Mouse (Mus musculus): ENCODE data around the gene Gm8439. TPM values are rescaled to one million over a fixed set of nuclear protein-coding genes. Genes with fewer than 3 reads are reported as not detected.

The Gm8439 gene
- not detected in 2 replicates for polyA plus RNA-seq (2012; ENCODE audit: insufficient read depth, insufficient read length, low replicate concordance, missing spikeins)

GRCm38 (mm10) chr4:120588445-120588844 lies at the start of gene Gm8439:
TSS of gene Gm8439 (plus strand) at chr4:120588745.
- TF ChIP-seq POLR2A (IDR thresholded peaks at IDR 0.05; ENCODE audit: insufficient read depth, low read depth, low read length) (no peak), CTCF (IDR thresholded peaks at IDR 0.05; ENCODE audit: insufficient read depth, low read depth, low read length) (no peak)
- WGBS: 60% methylated on average over 4 of the region's 4 CpGs
- no peak within 1 kb of the TSS for H3K4me3 ChIP-seq (ENCODE audit: insufficient read depth, low read depth, low read length)

GRCm38 (mm10) chr4:120544896-120545295 lies 43.6 kb upstream of the Gm8439 start:
- WGBS: 78% methylated on average over 1 of the region's 1 CpGs
- TF ChIP-seq POLR2A (IDR thresholded peaks at IDR 0.05; ENCODE audit: insufficient read depth, low read depth, low read length): no peak
- no peak for TF ChIP-seq CTCF (IDR thresholded peaks at IDR 0.05; ENCODE audit: insufficient read depth, low read depth, low read length)
- Histone ChIP-seq H3K4me3 (ENCODE audit: insufficient read depth, low read depth, low read length) (no peak overlapping the region), H3K27ac (ENCODE audit: insufficient read depth, low read depth, low read length) (no peak overlapping the region), H3K4me1 (ENCODE audit: control insufficient read depth, insufficient read depth, low read length) (no peaks in the 10 kb centered on the region)

More at GRCm38 (mm10) chr4:120588445-120588844, at the start of gene Gm8439:
- Histone ChIP-seq H3K27ac (ENCODE audit: insufficient read depth, low read depth, low read length) (no peak within 1 kb of the TSS), H3K4me1 (ENCODE audit: control insufficient read depth, insufficient read depth, low read length) (no peaks in the 10 kb centered on the region)

GRCm38 (mm10) chr4:120556592-120556991 lies 32.0 kb upstream of the Gm8439 start:
- TF ChIP-seq POLR2A (IDR thresholded peaks at IDR 0.05; ENCODE audit: insufficient read depth, low read depth, low read length) (no peak), CTCF (IDR thresholded peaks at IDR 0.05; ENCODE audit: insufficient read depth, low read depth, low read length) (no peak)
- Histone ChIP-seq H3K4me3 (ENCODE audit: insufficient read depth, low read depth, low read length) (no peak overlapping the region), H3K4me1 (ENCODE audit: control insufficient read depth, insufficient read depth, low read length) (no peaks in the 10 kb centered on the region), H3K27ac (ENCODE audit: insufficient read depth, low read depth, low read length) (no peak overlapping the region)
- 95% methylated on average over 6 of the region's 6 CpGs for WGBS

GRCm38 (mm10) chr4:120565726-120566125 lies 22.8 kb upstream of the Gm8439 start:
- Histone ChIP-seq H3K4me1 (ENCODE audit: control insufficient read depth, insufficient read depth, low read length) (no peaks in the 10 kb centered on the region), H3K4me3 (ENCODE audit: insufficient read depth, low read depth, low read length) (no peak overlapping the region), H3K27ac (ENCODE audit: insufficient read depth, low read depth, low read length) (no peak overlapping the region)
- 70% methylated on average over 2 of the region's 2 CpGs for WGBS
- TF ChIP-seq POLR2A (IDR thresholded peaks at IDR 0.05; ENCODE audit: insufficient read depth, low read depth, low read length) (no peak), CTCF (IDR thresholded peaks at IDR 0.05; ENCODE audit: insufficient read depth, low read depth, low read length) (no peak)

- H3K27ac ChIP-seq (ENCODE audit: insufficient read depth, low read depth, low read length): no peak overlapping the region
- no peaks in the 10 kb centered on the region for H3K4me1 ChIP-seq (ENCODE audit: control insufficient read depth, insufficient read depth, low read length)
- WGBS: 29% methylated on average over 5 of the region's 5 CpGs
- TF ChIP-seq POLR2A (IDR thresholded peaks at IDR 0.05; ENCODE audit: insufficient read depth, low read depth, low read length) (no peak), CTCF (IDR thresholded peaks at IDR 0.05; ENCODE audit: insufficient read depth, low read depth, low read length) (no peak)
- H3K4me3 ChIP-seq (ENCODE audit: insufficient read depth, low read depth, low read length): no peak overlapping the region
Measured at GRCm38 (mm10) chr4:120568005-120568404, 20.5 kb upstream of the Gm8439 start.

GRCm38 (mm10) chr4:120569025-120569424 lies 19.5 kb upstream of the Gm8439 start:
- no peak for TF ChIP-seq CTCF (IDR thresholded peaks at IDR 0.05; ENCODE audit: insufficient read depth, low read depth, low read length)
- no peak for TF ChIP-seq POLR2A (IDR thresholded peaks at IDR 0.05; ENCODE audit: insufficient read depth, low read depth, low read length)
- WGBS: 9% methylated on average over 4 of the region's 4 CpGs
- H3K4me3 ChIP-seq (ENCODE audit: insufficient read depth, low read depth, low read length): peak overlapping the region; percentile 86; the same call in 1 of the 2 replicates
- no peaks in the 10 kb centered on the region for H3K4me1 ChIP-seq (ENCODE audit: control insufficient read depth, insufficient read depth, low read length)
- H3K27ac ChIP-seq (ENCODE audit: insufficient read depth, low read depth, low read length): no peak overlapping the region

- no peaks in the 10 kb centered on the region for H3K4me1 ChIP-seq (ENCODE audit: control insufficient read depth, insufficient read depth, low read length)
- under 1% methylated on average over 96 of the region's 97 CpGs for WGBS
- TF ChIP-seq POLR2A (IDR thresholded peaks at IDR 0.05; ENCODE audit: insufficient read depth, low read depth, low read length) (peak; percentile 76), CTCF (IDR thresholded peaks at IDR 0.05; ENCODE audit: insufficient read depth, low read depth, low read length) (no peak)
- peak within 1 kb of the TSS; percentile 77 for H3K27ac ChIP-seq (ENCODE audit: insufficient read depth, low read depth, low read length)
- peak within 1 kb of the TSS; percentile 86 for H3K4me3 ChIP-seq (ENCODE audit: insufficient read depth, low read depth, low read length)
Measured at GRCm38 (mm10) chr4:120569486-120570437, 18.8 kb upstream of the Gm8439 start, which contains the start of gene Ctps. TSS of gene Ctps (minus strand) at chr4:120570276.

GRCm38 (mm10) chr4:120570438-120571069 lies 18.0 kb upstream of the Gm8439 start:
- H3K4me3 ChIP-seq (ENCODE audit: insufficient read depth, low read depth, low read length): peak overlapping the region; percentile 86
- peak overlapping the region; percentile 77 for H3K27ac ChIP-seq (ENCODE audit: insufficient read depth, low read depth, low read length)
- H3K4me1 ChIP-seq (ENCODE audit: control insufficient read depth, insufficient read depth, low read length): no peaks in the 10 kb centered on the region
- under 1% methylated on average over 27 of the region's 27 CpGs for WGBS
- TF ChIP-seq CTCF (IDR thresholded peaks at IDR 0.05; ENCODE audit: insufficient read depth, low read depth, low read length) (no peak), POLR2A (IDR thresholded peaks at IDR 0.05; ENCODE audit: insufficient read depth, low read depth, low read length) (no peak)

GRCm38 (mm10) chr4:120571070-120571464 lies 17.5 kb upstream of the Gm8439 start:
- Histone ChIP-seq H3K27ac (ENCODE audit: insufficient read depth, low read depth, low read length) (no peak overlapping the region), H3K4me1 (ENCODE audit: control insufficient read depth, insufficient read depth, low read length) (no peaks in the 10 kb centered on the region), H3K4me3 (ENCODE audit: insufficient read depth, low read depth, low read length) (no peak overlapping the region)
- TF ChIP-seq POLR2A (IDR thresholded peaks at IDR 0.05; ENCODE audit: insufficient read depth, low read depth, low read length): no peak
- no peak for TF ChIP-seq CTCF (IDR thresholded peaks at IDR 0.05; ENCODE audit: insufficient read depth, low read depth, low read length)
- 79% methylated on average over 3 of the region's 3 CpGs for WGBS
